Mouse (Mus musculus) left cerebral cortex, adult 2 months (tissue): ENCODE measurements at regions not wholly inside any gene's neighbourhood (a gene's known extent, or its start where the extent isn't known, plus 50 kb on each side); places are given as distances from the start of the nearest gene placed in this dataset.
A peak's percentile ranks its signal among the peaks of the same experiment; 100 is the strongest.

Source experiments
- DNase-seq, 2 experiments: peaks; one replicate each; pipeline ENCODE4 v3.0.0; 2021 to 2022; ENCODE audit warnings: low spot score in 2 of 2, mixed read lengths in 1 of 2; ENCODE audit errors: extremely low spot score in 1 of 2
- H3K27ac ChIP-seq: fragments of 200-600 bp; 2 replicates; pipeline ENCODE4 v1.8.1; 2022
- H3K4me3 ChIP-seq: fragments of 200-600 bp; 2 replicates; pipeline ENCODE4 v1.8.1; 2022
- CTCF ChIP-seq: fragments of 200-600 bp; IDR thresholded peaks from 2 replicates; pipeline ENCODE4 v1.8.1; 2022; ENCODE audit warnings: antibody characterized with exemption, mild to moderate bottlenecking, moderate library complexity
- intact Hi-C: fragments of 180-260 bp; cut with DNase I; formaldehyde crosslinking; loops from one replicate; pipeline ENCODE4 v1.15.1; 2025

DNA sequence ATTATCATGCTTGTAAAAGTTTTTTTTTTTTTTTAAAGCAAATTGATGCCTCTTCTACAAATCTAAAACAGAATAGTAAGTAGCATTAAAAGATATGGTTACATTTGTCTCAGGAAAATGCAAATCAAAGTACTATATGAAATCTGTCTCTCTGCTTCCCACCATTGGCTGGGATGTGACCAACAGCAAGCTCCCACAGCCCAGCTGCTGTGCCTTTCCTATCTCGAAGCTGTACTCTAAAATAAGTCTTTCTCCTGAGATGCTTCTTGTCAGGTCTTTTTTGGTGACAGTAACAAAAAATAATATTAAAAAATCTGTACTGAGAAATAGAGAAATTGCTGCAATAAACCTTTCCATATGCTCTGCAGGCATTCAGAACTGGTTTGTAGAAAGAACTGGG is 646.6 kb upstream of the Nrg3 start:
- DNase-seq = peak in 1 of 2 experiments; percentile 13

More for the DNA sequence above, 646.6 kb upstream of the Nrg3 start:
- peak overlapping the region; percentile 40; the same call in 1 of the 2 replicates for H3K27ac ChIP-seq
- TF ChIP-seq CTCF = no peak
- no peak overlapping the region for H3K4me3 ChIP-seq
- intact Hi-C loops = loop anchor here (1.0 to 10.0 kb wide), 2 partner anchors 155 to 189 kb away; no protein-coding TSS in a partner anchor
